Mouse (Mus musculus): ENCODE measurements at regions not wholly inside any gene's neighbourhood (a gene's known extent, or its start where the extent isn't known, plus 50 kb on each side); places are given as distances from the start of the nearest gene placed in this dataset.

DNA sequence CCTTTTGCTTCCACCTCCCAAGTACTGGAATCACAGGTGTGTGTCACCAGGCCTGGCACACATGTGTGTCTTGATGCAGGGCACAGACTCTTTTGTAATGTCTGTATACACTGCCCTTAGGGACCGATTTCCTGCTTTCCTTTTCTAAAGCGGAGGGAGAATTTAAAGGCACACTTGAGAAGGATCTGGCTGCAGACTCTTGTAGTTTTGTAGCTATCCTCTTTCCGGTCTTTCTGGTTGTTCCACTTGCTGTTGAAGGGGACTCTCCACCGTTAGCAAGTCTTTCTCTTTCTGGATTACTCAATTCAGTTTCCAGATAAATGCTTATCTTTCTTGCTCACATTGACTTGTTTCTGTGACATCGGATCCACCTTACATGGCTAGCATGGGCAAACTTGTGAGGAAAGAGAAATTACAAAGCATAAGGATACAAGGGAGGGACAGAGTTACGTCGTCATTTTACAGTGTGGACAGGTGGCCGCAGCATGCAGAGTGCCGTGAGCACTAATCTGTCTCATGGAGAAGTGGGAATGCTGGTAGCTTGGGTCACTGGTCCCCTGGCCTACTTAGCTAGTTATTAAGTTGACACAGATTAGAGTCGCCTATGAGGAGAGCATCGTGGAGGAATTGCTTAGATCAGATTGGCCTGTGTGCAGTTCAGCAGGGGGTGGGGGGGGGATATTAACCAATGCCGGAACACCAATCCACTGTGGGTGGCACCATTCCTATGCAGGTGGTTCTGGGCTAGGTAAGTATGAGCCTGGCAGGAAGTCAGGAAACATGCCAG lies 54.4 kb upstream of the Parp11 start:
- no peaks in the 10 kb centered on the region for H3K4me1 ChIP-seq (replicated peaks; ENCODE audit: control insufficient read depth, insufficient read depth)
- 74% methylated on average over 12 of the region's 12 CpGs for WGBS
- H3K9ac ChIP-seq (ENCODE audit: low read length), result no peak overlapping the region
- no peak for TF ChIP-seq CTCF (IDR thresholded peaks at IDR 0.05; ENCODE audit: low read depth)
- no peak for TF ChIP-seq EP300 (optimal IDR thresholded peaks at IDR 0.05)
- H3K27ac ChIP-seq (replicated peaks), result no peak overlapping the region
- no peak overlapping the region for H3K4me3 ChIP-seq (ENCODE audit: low read depth, low read length)
- H3K36me3 ChIP-seq (ENCODE audit: control insufficient read depth, insufficient read depth, low read length), result no peaks in the 10 kb centered on the region
- no peak for DNase-seq (ENCODE audit: low spot score)
- H3K27me3 ChIP-seq (ENCODE audit: control insufficient read depth, insufficient read depth, low read length), result no peaks in the 10 kb centered on the region
- ATAC-seq (ENCODE audit: low FRiP score, low TSS enrichment), result no peak
- H3K4me2 ChIP-seq (replicated peaks; ENCODE audit: low read depth), result no peak overlapping the region
- H3K9me3 ChIP-seq (ENCODE audit: control insufficient read depth, low read length), result no peaks in the 10 kb centered on the region

DNA sequence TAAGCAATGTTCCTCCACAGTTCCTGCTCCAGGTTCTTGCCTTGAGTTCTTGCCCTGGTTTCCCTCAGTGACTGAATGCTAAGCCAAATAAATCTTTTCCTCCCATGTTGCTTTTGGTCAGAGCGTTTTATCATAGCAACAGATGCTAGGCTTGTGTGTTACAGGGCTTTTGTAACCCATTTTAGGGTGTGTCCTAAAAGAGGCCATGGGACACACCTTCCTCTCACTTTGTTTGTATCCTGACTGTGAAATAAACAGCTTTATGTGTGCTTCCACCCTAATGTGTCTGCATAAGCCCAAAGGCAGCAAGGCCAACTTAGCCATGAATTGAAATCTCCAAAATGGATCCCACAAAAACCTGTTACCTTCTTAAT lies 53.9 kb upstream of the Parp11 start:
- no peak for DNase-seq (ENCODE audit: low spot score)
- ATAC-seq (ENCODE audit: low FRiP score, low TSS enrichment), result no peak
- Histone ChIP-seq H3K4me1 (replicated peaks; ENCODE audit: control insufficient read depth, insufficient read depth) (no peaks in the 10 kb centered on the region), H3K27me3 (ENCODE audit: control insufficient read depth, insufficient read depth, low read length) (no peaks in the 10 kb centered on the region), H3K4me2 (replicated peaks; ENCODE audit: low read depth) (no peak overlapping the region), H3K9ac (ENCODE audit: low read length) (no peak overlapping the region), H3K27ac (replicated peaks) (no peak overlapping the region), H3K4me3 (ENCODE audit: low read depth, low read length) (no peak overlapping the region), H3K36me3 (ENCODE audit: control insufficient read depth, insufficient read depth, low read length) (no peaks in the 10 kb centered on the region), H3K9me3 (ENCODE audit: control insufficient read depth, low read length) (no peaks in the 10 kb centered on the region)
- no peak for TF ChIP-seq EP300 (optimal IDR thresholded peaks at IDR 0.05)
- no peak for TF ChIP-seq CTCF (IDR thresholded peaks at IDR 0.05; ENCODE audit: low read depth)
- WGBS, result 85% methylated on average over 1 of the region's 1 CpGs

DNA sequence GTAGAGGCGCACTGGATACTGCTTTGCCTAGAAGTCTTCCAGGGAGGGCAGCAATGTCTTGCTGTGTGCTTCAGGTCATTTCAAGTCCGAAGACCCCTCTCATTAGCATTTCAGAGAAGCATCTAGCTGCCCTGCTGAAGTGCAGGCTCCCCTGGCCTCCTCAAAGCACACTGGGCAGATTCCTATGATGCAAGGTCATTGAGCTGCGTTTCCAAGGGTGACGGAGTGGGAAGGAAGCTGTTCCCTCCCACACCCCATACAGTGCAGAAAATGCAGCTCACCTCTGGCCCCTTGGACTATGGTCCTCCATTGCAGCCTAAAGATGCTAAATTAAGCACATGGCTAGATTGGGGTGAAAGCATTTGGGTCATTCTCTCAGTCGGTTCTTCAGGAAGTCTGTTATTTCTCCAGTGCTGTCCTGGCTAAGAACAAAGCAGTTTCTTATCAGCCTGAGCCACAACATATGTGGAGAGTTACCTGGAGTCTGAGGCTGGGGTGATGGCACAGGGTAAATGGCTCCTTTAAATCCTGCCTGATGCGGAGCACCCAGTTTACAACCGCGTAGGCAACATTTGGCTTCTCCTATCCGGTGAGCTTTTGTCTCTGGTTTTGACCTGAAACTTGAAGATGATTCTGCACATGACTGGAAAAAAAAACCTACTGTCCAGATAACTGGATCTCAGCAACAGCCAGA lies 52.6 kb upstream of the Parp11 start:
- Histone ChIP-seq H3K36me3 (ENCODE audit: control insufficient read depth, insufficient read depth, low read length) (no peaks in the 10 kb centered on the region), H3K9me3 (ENCODE audit: control insufficient read depth, low read length) (no peaks in the 10 kb centered on the region), H3K9ac (ENCODE audit: low read length) (no peak overlapping the region), H3K4me1 (replicated peaks; ENCODE audit: control insufficient read depth, insufficient read depth) (no peaks in the 10 kb centered on the region), H3K4me3 (ENCODE audit: low read depth, low read length) (no peak overlapping the region), H3K27me3 (ENCODE audit: control insufficient read depth, insufficient read depth, low read length) (no peaks in the 10 kb centered on the region), H3K27ac (replicated peaks) (no peak overlapping the region), H3K4me2 (replicated peaks; ENCODE audit: low read depth) (no peak overlapping the region)
- WGBS, result 43% methylated on average over 9 of the region's 9 CpGs
- no peak for DNase-seq (ENCODE audit: low spot score)
- TF ChIP-seq CTCF (IDR thresholded peaks at IDR 0.05; ENCODE audit: low read depth) (no peak), EP300 (optimal IDR thresholded peaks at IDR 0.05) (no peak)
- no peak for ATAC-seq (ENCODE audit: low FRiP score, low TSS enrichment)

All from stomach, postnatal 0 days (tissue).